Mouse (Mus musculus) cerebellum, adult 2 months (tissue): ENCODE measurements around the gene Golt1a. TPM values are rescaled to one million over a fixed set of nuclear protein-coding genes. Genes with fewer than 3 reads are reported as not detected.

ENCODE experiments used
- DNase-seq, 2 experiments: peaks; one replicate each; pipeline ENCODE4 v3.0.0; 2021
- H3K27ac ChIP-seq: fragments of 200-500 bp; 2 replicates; pipeline ENCODE4 v1.5.1; 2012; ENCODE audit warnings: low read length, control low read depth, inconsistent platforms; ENCODE audit not compliant: insufficient read depth
- H3K27me3 ChIP-seq: fragments of 200-500 bp; 2 replicates; pipeline ENCODE4 v1.6.1; 2012; ENCODE audit warnings: inconsistent platforms, mild to moderate bottlenecking, low read length, moderate library complexity; ENCODE audit not compliant: control insufficient read depth, insufficient read depth
- H3K4me1 ChIP-seq: fragments of 200-500 bp; 2 replicates; pipeline ENCODE4 v1.6.1; 2011; ENCODE audit warnings: low read length; ENCODE audit not compliant: control insufficient read depth, insufficient read depth
- H3K4me3 ChIP-seq: fragments of 200-500 bp; replicated peaks from 2 replicates; pipeline ENCODE3; 2011; ENCODE audit warnings: mild to moderate bottlenecking, low read depth, low read length, control low read depth; ENCODE audit not compliant: insufficient read depth
- CTCF ChIP-seq: fragments of 200-500 bp; IDR thresholded peaks from 2 replicates; pipeline ENCODE4 v1.5.1; 2011; ENCODE audit warnings: low read depth, mild to moderate bottlenecking, control low read depth, low read length, moderate library complexity, borderline replicate concordance; ENCODE audit not compliant: insufficient read depth
- POLR2A ChIP-seq: fragments of 200-500 bp; IDR thresholded peaks from 2 replicates; pipeline ENCODE4 v1.6.1; 2011; ENCODE audit warnings: low read length, control low read depth, borderline replicate concordance; ENCODE audit not compliant: insufficient read depth
- WGBS: fragments of 180-500 bp; shearing (Covaris S2); methylation state at CpG from one replicate; pipeline ENCODE4 v1.1.7; 2018; 5-methylcytosine and 5-hydroxymethylcytosine counted together
- polyA plus RNA-seq: library from polyadenylated mRNA; depleted of rRNA; stranded (reverse); fragments of >200 nt; gene quantifications from 2 replicates; pipeline ENCODE4 v1.2.3, GENCODE M21; 2012

Gene Golt1a
- polyA plus RNA-seq, 1 experiment, result not detected

GRCm38 (mm10) chr1:133268503-133268902 lies 41.1 kb upstream of the Golt1a start:
- Histone ChIP-seq H3K4me3 (no peak overlapping the region), H3K4me1 (no peaks in the 10 kb centered on the region), H3K27me3 (no peaks in the 10 kb centered on the region), H3K27ac (no peak overlapping the region)
- no peak for DNase-seq
- WGBS, result 83% methylated on average over 3 of the region's 3 CpGs
- TF ChIP-seq POLR2A (no peak), CTCF (no peak)

- 84% methylated on average over 6 of the region's 6 CpGs for WGBS
- TF ChIP-seq POLR2A (no peak), CTCF (no peak)
- H3K27ac ChIP-seq, result no peak overlapping the region
- no peak overlapping the region for H3K4me3 ChIP-seq
- H3K27me3 ChIP-seq, result no peaks in the 10 kb centered on the region
- H3K4me1 ChIP-seq, result no peaks in the 10 kb centered on the region
- no peak for DNase-seq
These were observed 39.3 kb upstream of the Golt1a start for GRCm38 (mm10) chr1:133270336-133270735.

GRCm38 (mm10) chr1:133274163-133274562 lies 35.4 kb upstream of the Golt1a start:
- Histone ChIP-seq H3K27ac (no peak overlapping the region), H3K4me1 (peaks cover 4% of the 10 kb centered on the region; the same call in 1 of the 2 replicates), H3K27me3 (no peaks in the 10 kb centered on the region), H3K4me3 (no peak overlapping the region)
- TF ChIP-seq POLR2A (no peak), CTCF (no peak)
- no peak for DNase-seq
- 93% methylated on average over 19 of the region's 19 CpGs for WGBS

GRCm38 (mm10) chr1:133276983-133277382 lies 32.6 kb upstream of the Golt1a start:
- 62% methylated on average over 5 of the region's 5 CpGs for WGBS

GRCm38 (mm10) chr1:133278539-133278938 lies 31.1 kb upstream of the Golt1a start:
- WGBS, result 59% methylated on average over 6 of the region's 6 CpGs
- H3K4me1 ChIP-seq, result peaks cover 7% of the 10 kb centered on the region
- TF ChIP-seq CTCF (no peak), POLR2A (no peak)
- DNase-seq, result no peak
- no peak overlapping the region for H3K4me3 ChIP-seq
- no peaks in the 10 kb centered on the region for H3K27me3 ChIP-seq
- H3K27ac ChIP-seq, result no peak overlapping the region

More at GRCm38 (mm10) chr1:133276983-133277382, 32.6 kb upstream of the Golt1a start:
- TF ChIP-seq POLR2A (no peak), CTCF (no peak)
- DNase-seq, result no peak
- no peak overlapping the region for H3K27ac ChIP-seq
- H3K27me3 ChIP-seq, result no peaks in the 10 kb centered on the region
- H3K4me1 ChIP-seq, result peaks cover 7% of the 10 kb centered on the region
- no peak overlapping the region for H3K4me3 ChIP-seq

GRCm38 (mm10) chr1:133278946-133279631 lies 30.5 kb upstream of the Golt1a start:
- H3K27me3 ChIP-seq, result no peaks in the 10 kb centered on the region
- no peak for DNase-seq
- TF ChIP-seq CTCF, result no peak
- no peak for TF ChIP-seq POLR2A
- WGBS, result 56% methylated on average over 15 of the region's 15 CpGs
- no peak overlapping the region for H3K4me3 ChIP-seq
- peaks cover 7% of the 10 kb centered on the region for H3K4me1 ChIP-seq
- no peak overlapping the region for H3K27ac ChIP-seq

GRCm38 (mm10) chr1:133279632-133280093 lies 29.9 kb upstream of the Golt1a start:
- peaks cover 7% of the 10 kb centered on the region for H3K4me1 ChIP-seq
- WGBS, result 61% methylated on average over 11 of the region's 11 CpGs
- TF ChIP-seq POLR2A, result no peak
- no peak for TF ChIP-seq CTCF
- H3K27me3 ChIP-seq, result no peaks in the 10 kb centered on the region
- no peak overlapping the region for H3K27ac ChIP-seq
- no peak for DNase-seq
- H3K4me3 ChIP-seq, result no peak overlapping the region

- peaks cover 7% of the 10 kb centered on the region for H3K4me1 ChIP-seq
- H3K4me3 ChIP-seq, result no peak overlapping the region
- no peak for DNase-seq
- WGBS, result 85% methylated on average over 2 of the region's 2 CpGs
- TF ChIP-seq CTCF, result no peak
- TF ChIP-seq POLR2A, result no peak
- H3K27me3 ChIP-seq, result no peaks in the 10 kb centered on the region
- no peak overlapping the region for H3K27ac ChIP-seq
These were observed 29.1 kb upstream of the Golt1a start for GRCm38 (mm10) chr1:133280537-133280936.
